Mouse (Mus musculus): Measurements from ENCODE around the gene Cog1. TPM values are rescaled to one million over a fixed set of nuclear protein-coding genes. Genes with fewer than 3 reads are reported as not detected.

Gene Cog1
- 38.9 TPM for total RNA-seq (2023)

DNA sequence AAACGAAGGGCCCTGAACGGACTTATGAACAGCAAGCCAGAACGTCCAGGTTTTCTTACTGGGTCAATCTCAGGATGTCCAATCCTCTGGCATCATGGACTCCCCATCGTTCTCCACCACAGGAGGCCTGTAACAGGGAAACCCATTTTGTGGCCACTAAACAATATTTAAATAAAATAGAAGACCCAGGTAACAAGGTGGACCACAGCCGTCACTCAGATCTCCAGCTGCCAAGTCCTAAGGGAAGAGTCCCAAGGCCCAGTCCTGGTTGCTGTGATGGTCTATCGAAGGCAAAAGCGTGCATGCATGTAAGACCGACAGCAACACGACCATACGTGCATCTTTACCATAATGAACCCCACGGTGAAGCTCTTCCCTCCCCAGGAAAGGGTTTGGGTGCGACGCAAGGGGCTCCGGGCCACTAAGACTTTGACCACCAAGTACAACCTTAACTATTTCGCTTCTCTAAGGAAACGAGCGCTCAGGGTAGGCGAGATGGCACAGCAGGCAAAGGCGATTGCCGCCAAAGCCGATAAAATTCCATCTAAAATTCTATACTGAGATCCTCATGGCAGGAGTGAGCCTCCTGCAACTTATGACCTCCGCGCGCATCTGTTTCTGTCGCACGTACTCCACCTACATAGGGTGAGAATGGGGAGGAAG lies at the start of gene Cog1:
Gene Cog1 (plus strand): TSS at position 480 of the 663 bp plus-strand sequence.

DNA sequence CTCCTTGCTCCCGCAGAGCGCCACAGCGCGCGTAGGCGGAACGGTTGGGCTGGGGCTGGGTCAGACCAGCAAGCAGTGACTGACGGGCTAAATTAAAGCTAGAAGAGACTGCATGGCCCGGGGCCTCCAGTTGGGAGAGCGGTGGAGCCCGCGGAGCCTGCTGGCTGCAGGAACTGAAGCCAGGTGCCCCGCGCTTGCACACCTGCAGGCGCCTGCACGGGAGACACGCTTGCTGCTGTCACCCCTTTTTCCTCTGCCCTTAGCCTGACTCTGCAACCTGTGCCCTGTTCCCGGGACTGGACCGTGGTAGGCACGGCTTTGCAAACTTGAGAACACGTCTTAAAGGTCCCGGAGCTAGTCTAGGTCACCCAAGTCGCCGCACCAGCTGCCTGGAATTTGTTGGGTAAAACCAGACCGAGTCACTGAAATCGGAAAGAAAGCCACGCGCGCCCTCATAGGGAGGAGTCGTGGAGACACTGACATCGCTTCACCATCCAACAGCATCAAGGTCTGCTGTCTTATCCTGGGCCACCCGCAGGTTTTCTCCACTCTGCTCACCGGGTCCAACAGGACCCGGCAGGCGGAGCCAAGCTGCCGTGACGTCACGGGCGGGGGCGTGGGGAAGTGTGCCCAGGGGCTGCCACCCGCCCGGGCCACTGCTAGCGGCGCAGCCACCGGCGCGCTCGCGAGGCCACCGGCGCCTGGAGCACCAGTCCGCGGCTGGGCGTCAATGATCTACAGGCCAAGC lies 30.1 kb upstream of the Cog1 start, which contains the start of gene Sstr2:
Gene Sstr2 (plus strand): TSS at position 671 of the 748 bp plus-strand sequence.

DNA sequence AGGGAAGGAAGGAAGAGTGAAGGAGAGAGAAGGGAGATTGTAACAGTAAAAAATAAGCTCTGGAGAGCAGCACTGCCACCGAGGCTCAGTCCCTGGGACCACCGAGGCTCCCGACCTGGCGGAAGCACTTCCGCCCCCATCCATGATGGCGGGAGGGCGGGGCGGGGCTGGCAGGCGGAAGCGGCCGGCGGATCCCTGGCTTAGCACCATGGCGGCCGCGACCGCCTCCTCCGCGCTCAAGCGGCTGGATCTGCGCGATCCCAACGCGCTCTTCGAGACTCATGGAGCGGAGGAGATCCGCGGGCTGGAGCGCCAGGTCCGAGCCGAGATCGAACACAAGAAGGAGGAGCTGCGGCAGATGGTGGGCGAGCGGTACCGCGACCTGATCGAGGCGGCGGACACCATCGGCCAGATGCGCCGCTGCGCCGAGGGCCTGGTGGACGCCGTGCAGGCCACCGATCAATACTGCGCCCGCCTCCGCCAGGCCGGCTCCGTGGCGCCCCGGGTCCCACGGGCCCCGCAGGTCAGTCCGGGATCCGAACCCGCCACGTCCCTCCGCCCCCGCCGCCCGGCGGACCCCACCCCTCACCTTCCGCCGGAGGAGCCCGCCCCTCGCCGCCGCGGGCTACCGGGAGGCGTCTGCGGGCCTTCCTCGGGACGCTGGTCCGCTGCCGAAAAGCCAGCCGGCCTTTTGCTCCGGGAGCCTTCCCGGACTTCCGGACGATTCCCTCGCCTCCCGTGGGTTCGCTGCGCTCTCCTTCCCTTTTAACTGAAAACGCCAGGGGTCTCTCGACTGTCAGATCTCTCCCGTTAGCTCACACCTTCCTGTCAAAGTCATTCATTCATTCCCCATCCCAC lies 613 bp downstream of the Cog1 start, which contains the start of gene Slc39a11:
Gene Slc39a11 (minus strand): TSS at position 727 of the 858 bp plus-strand sequence.

DNA sequence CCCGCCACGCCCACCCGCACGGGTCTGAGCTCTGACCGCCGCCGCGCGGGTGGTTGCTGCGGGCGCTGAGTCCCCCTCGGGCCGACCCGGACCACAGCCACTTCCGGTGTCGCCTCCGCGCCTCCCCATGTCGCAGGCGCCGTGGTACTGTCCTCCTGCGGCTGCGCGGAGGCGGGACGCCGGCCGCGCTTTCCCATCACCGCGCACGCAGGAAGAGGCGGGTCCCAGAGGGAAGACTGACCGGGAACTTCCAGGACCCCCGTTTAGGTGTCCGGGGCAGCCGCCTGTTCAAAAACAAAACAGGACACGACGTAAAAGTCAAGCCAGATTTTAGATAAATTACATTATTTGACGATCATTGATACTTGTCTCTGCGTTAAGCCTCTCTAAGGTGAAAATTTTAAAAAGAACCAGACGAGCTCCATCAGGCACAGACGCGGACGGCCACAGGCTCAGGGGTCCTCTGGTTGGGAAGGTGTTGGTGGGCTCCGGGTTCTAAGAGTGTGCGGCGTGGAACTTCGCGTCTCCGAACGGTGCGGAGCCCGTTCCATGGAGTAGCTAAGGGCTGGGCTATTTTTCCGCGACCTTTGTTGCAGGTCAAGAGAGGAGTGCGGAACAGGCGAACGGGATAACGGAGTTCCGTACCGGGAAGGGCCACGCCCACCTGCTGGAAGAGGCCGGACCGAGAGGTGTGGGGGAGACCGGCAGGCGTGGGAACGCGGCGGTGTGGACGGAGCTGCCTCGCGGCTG lies 35.2 kb downstream of the Cog1 start, which contains the start of the genes Fam104a and D11Wsu47e:
Gene Fam104a (minus strand): TSS at position 199 of the 750 bp plus-strand sequence.
Gene D11Wsu47e (plus strand): TSS at position 456 of the 750 bp plus-strand sequence.

DNA sequence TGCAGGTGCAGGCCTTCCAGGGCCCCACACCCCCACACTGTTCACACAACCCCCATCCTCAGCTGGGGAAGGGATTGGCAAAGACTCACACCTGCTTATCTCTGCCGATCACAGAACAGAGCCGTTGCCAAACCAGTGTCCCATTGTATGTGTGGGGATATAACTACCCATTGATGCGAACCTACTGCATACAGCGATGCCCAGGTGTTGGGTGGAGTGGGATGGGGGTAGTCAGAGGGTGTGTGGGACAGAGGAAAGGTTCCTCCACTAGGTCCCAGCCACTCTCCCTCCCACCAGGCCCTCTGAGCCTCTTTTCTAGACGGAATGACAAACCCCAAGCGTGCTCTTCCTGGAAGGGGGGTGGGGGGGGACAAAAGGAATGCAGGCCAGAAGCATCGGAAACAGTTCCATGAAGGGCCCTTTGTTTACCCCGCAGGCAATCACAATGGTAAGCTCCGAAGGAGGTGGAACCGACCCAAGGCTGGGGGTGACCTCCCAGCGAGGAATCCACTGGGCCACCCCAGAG lies 60.8 kb downstream of the Cog1 start, which contains the start of gene Cpsf4l:
Gene Cpsf4l (minus strand): TSS at position 287 of the 526 bp plus-strand sequence.

Other genes starting within 250 kb of the Cog1 start
- not detected for gene Sstr2, start 29.8 kb upstream of the Cog1 start, total RNA-seq (2023)
- 20.5 TPM for gene Slc39a11, start 910 bp downstream of the Cog1 start, total RNA-seq (2023)
- 23.3 TPM for gene Fam104a, start 35.0 kb downstream of the Cog1 start, total RNA-seq (2023)
- gene D11Wsu47e, start 35.2 kb downstream of the Cog1 start, total RNA-seq (2023) = 8.2 TPM
- gene Cpsf4l, start 60.8 kb downstream of the Cog1 start, total RNA-seq (2023) = 0.50 TPM
- gene Cdc42ep4, start 102.7 kb downstream of the Cog1 start, total RNA-seq (2023) = 4.5 TPM